Mouse (Mus musculus) cerebellum, adult 9-11 months (tissue): ENCODE results near the gene Twnk.

Source experiments
- DNase-seq: peaks from one replicate; pipeline ENCODE4 v3.0.0; 2022

Gene Twnk

GRCm38 (mm10) chr19:45005444-45005843 is at the start of gene Twnk:
TSS of gene Twnk (plus strand) at chr19:45005663.
- DNase-seq = no peak

- DNase-seq = no peak
Observed at GRCm38 (mm10) chr19:44959633-44960032, 45.8 kb upstream of the Twnk start.

GRCm38 (mm10) chr19:44965978-44966377 is 39.5 kb upstream of the Twnk start:
- DNase-seq = no peak

- no peak for DNase-seq
Observed at GRCm38 (mm10) chr19:44968329-44968728, 37.1 kb upstream of the Twnk start.

GRCm38 (mm10) chr19:44976636-44977035 is 28.8 kb upstream of the Twnk start:
- DNase-seq = no peak

- DNase-seq = no peak
Observed at GRCm38 (mm10) chr19:44977148-44977547, 28.3 kb upstream of the Twnk start.

GRCm38 (mm10) chr19:44980787-44981186 is 24.7 kb upstream of the Twnk start:
- DNase-seq = no peak

GRCm38 (mm10) chr19:44982477-44983115 is 22.9 kb upstream of the Twnk start:
- DNase-seq = no peak

GRCm38 (mm10) chr19:44983366-44983765 is 22.1 kb upstream of the Twnk start:
- no peak for DNase-seq

- DNase-seq = no peak
Observed at GRCm38 (mm10) chr19:44984420-44984819, 21.0 kb upstream of the Twnk start.

GRCm38 (mm10) chr19:44985159-44985988 is 20.1 kb upstream of the Twnk start:
- DNase-seq = no peak

- DNase-seq = peak; percentile 17
Observed at GRCm38 (mm10) chr19:44987004-44987403, 18.5 kb upstream of the Twnk start.

- DNase-seq = peak; percentile 22
Observed at GRCm38 (mm10) chr19:44987851-44988250, 17.6 kb upstream of the Twnk start.

- no peak for DNase-seq
Observed at GRCm38 (mm10) chr19:44988321-44988720, 17.1 kb upstream of the Twnk start.

GRCm38 (mm10) chr19:44988831-44989566 is 16.5 kb upstream of the Twnk start, which contains the start of gene Sema4g:
TSS of gene Sema4g (plus strand) at chr19:44989101.
- DNase-seq = peak; percentile 61

- DNase-seq = peak; percentile 55
Observed at GRCm38 (mm10) chr19:44989567-44990495, 15.6 kb upstream of the Twnk start.

- peak; percentile 20 for DNase-seq
Observed at GRCm38 (mm10) chr19:44991031-44991430, 14.4 kb upstream of the Twnk start.

- DNase-seq = peak; percentile 25
Observed at GRCm38 (mm10) chr19:44992246-44992645, 13.2 kb upstream of the Twnk start.

- DNase-seq = peak; percentile 16
Observed at GRCm38 (mm10) chr19:44992712-44993111, 12.8 kb upstream of the Twnk start.

- DNase-seq = peak; percentile 48
Observed at GRCm38 (mm10) chr19:44997786-44998185, 7.7 kb upstream of the Twnk start.

GRCm38 (mm10) chr19:44999647-45000046 is 5.8 kb upstream of the Twnk start:
- DNase-seq = peak; percentile 10

GRCm38 (mm10) chr19:45002301-45002700 is 3.2 kb upstream of the Twnk start:
- peak; percentile 28 for DNase-seq
